Mouse (Mus musculus) gastrocnemius, adult 2 months (tissue): ENCODE data around the gene Ppdpf. TPM values are rescaled to one million over a fixed set of nuclear protein-coding genes. Genes with fewer than 3 reads are reported as not detected.

ENCODE experiments used
- DNase-seq: peaks from one replicate; pipeline ENCODE4 v3.0.0; 2022
- H3K27ac ChIP-seq: fragments of 200-600 bp; 2 replicates; pipeline ENCODE4 v1.8.1; 2022; ENCODE audit warnings: mild to moderate bottlenecking
- H3K4me3 ChIP-seq: fragments of 200-600 bp; 2 replicates; pipeline ENCODE4 v1.8.1; 2022; ENCODE audit warnings: mild to moderate bottlenecking, moderate library complexity
- CTCF ChIP-seq: fragments of 200-600 bp; IDR thresholded peaks from 2 replicates; pipeline ENCODE4 v1.8.1; 2022; ENCODE audit warnings: antibody characterized with exemption, mild to moderate bottlenecking, moderate library complexity
- intact Hi-C: fragments of 180-260 bp; cut with DNase I; formaldehyde crosslinking; loops from one replicate; pipeline ENCODE4 v1.15.1; 2025
- total RNA-seq, 2 experiments: library from RNA; stranded (reverse); gene quantifications; 2 replicates each; pipeline ENCODE4 v1.2.3; 2021

Gene Ppdpf
- total RNA-seq, 2 experiments from 2014 or later = 39.1 to 46.2 TPM

DNA sequence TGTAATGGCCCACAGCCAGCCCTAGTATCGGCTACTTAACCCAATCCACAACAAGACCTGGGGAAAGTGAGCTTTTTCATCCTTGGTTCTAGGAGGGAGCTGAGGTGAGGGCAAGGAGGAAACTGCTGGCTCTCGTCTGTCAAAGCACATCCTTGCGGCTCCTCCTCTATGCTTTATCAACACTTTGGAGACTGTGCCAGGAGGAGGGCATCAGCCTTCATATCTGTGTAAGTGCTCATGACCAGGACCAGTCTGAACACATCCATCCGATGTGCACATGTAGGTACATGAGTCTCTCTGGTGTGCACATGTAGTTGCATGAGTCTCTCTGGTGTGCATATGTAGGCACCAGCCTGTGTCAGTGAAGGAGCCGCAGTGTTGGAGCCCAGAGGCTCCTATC lies 18.6 kb downstream of the Ppdpf start:
- intact Hi-C loops = no loop called here
- no peak for TF ChIP-seq CTCF
- DNase-seq = no peak
- no peak overlapping the region for H3K4me3 ChIP-seq
- no peak overlapping the region for H3K27ac ChIP-seq

- H3K27ac ChIP-seq = no peak overlapping the region
- no peak for DNase-seq
- TF ChIP-seq CTCF = no peak
- intact Hi-C loops = no loop called here
- no peak overlapping the region for H3K4me3 ChIP-seq
Observed at GRCm38 (mm10) chr2:181206118-181206517, 19.1 kb downstream of the Ppdpf start.

DNA sequence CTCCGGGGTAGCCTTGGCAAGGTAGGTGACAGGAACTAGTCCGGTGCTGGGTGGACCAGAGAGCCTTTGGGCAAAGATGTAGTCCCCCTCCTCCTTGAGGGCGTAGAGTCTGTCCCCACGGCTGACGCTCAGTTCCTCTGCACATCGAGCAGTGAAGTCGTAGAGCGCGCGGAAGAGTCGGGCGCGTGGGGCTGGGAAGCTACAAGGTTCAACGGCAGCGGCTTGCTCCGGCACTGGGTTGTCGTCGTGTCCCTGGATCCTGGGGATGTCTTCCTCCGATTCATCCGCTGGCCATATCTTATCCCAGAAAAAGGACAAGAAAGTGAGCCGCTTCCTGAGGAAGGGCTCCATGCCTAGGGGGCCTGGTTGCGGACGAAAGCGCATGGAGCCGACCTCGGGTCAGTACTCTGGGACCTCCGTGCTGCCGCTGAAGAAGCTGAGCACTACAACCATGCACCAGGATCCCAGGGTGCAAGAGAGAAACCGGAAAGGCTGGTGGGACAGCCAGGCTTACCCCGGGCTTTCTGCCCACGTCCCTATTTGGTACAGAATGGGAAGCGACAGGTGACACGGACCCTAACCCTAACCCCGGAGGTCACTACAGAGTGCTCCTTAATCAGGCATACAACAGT lies 25.5 kb downstream of the Ppdpf start:
- intact Hi-C loops = no loop called here
- TF ChIP-seq CTCF = no peak
- no peak for DNase-seq
- Histone ChIP-seq H3K4me3 (peak overlapping the region; percentile 69), H3K27ac (peak overlapping the region; percentile 65)

GRCm38 (mm10) chr2:181213021-181213445 lies 26.0 kb downstream of the Ppdpf start, which contains the start of gene Srms:
TSS of gene Srms (minus strand) at chr2:181213185.
- TF ChIP-seq CTCF = no peak
- Histone ChIP-seq H3K4me3 (peak within 1 kb of the TSS; percentile 69), H3K27ac (peak within 1 kb of the TSS; percentile 65)
- peak; percentile 41 for DNase-seq
- intact Hi-C loops = no loop called here

DNA sequence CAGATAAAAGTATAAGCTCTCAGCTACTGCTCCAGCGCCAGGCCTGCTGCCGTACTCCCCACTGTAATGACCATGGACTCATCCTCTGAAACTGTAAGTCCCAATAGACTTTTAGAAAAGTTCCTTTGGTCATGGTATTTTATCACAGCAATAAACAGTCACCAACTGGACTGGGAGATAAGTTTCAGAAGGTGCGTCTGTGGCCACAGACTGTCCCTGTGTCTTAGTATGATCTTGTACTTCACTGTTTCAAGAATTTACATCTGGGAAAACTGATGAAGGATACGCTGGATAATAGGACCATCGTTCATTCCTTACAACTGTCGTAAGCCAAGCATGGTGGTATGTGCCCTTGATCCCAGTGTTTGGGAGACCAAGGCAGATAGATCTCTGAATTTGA lies 29.0 kb downstream of the Ppdpf start:
- Histone ChIP-seq H3K4me3 (no peak overlapping the region), H3K27ac (no peak overlapping the region)
- intact Hi-C loops = no loop called here
- no peak for TF ChIP-seq CTCF
- DNase-seq = no peak

GRCm38 (mm10) chr2:181218881-181219485 lies 31.9 kb downstream of the Ppdpf start:
- TF ChIP-seq CTCF = no peak
- DNase-seq = no peak
- H3K27ac ChIP-seq = peak overlapping the region; percentile 48
- H3K4me3 ChIP-seq = no peak overlapping the region; the same call in 1 of the 2 replicates
- intact Hi-C loops = no loop called here

- H3K27ac ChIP-seq = peak within 1 kb of the TSS; percentile 48
- peak within 1 kb of the TSS; percentile 67 for H3K4me3 ChIP-seq
- intact Hi-C loops = no loop called here
- DNase-seq = peak; percentile 80
- peak; percentile 39 for TF ChIP-seq CTCF
Observed at GRCm38 (mm10) chr2:181219538-181220216, 32.6 kb downstream of the Ppdpf start, which contains the start of gene Fndc11. TSS of gene Fndc11 (plus strand) at chr2:181220013.

- no peak for TF ChIP-seq CTCF
- Histone ChIP-seq H3K4me3 (peak overlapping the region; percentile 67), H3K27ac (peak overlapping the region; percentile 48)
- DNase-seq = no peak
- intact Hi-C loops = no loop called here
Observed at GRCm38 (mm10) chr2:181220361-181220760, 33.3 kb downstream of the Ppdpf start.

- no peak for TF ChIP-seq CTCF
- no peak for DNase-seq
- intact Hi-C loops = no loop called here
- Histone ChIP-seq H3K4me3 (no peak overlapping the region), H3K27ac (no peak overlapping the region)
Observed at GRCm38 (mm10) chr2:181224994-181225393, 37.9 kb downstream of the Ppdpf start.

GRCm38 (mm10) chr2:181227122-181227521 lies 40.1 kb downstream of the Ppdpf start:
- TF ChIP-seq CTCF = no peak
- no peak for DNase-seq
- intact Hi-C loops = no loop called here
- Histone ChIP-seq H3K27ac (no peak overlapping the region), H3K4me3 (no peak overlapping the region)

DNA sequence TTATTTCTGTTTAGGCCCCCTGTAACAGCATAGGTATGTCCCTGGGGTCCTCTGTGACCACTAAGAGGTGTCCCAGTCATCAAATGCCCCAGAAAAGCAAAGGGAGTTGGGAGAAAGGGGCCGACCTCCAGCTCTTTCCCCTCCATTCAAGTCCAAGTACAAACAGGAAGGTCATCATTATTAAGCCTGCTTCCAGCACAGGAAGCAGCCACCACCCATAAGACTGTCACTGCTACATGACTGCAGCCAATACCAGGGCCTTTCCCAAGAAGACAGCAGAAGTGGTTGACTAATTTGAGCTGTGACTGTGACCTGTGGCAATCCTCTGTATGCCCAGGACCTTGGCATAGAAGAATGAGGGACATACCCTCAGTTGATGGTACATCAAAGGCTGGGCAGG lies 41.3 kb downstream of the Ppdpf start:
- DNase-seq = no peak
- H3K27ac ChIP-seq = peak overlapping the region; percentile 73
- intact Hi-C loops = no loop called here
- no peak overlapping the region for H3K4me3 ChIP-seq
- TF ChIP-seq CTCF = no peak

DNA sequence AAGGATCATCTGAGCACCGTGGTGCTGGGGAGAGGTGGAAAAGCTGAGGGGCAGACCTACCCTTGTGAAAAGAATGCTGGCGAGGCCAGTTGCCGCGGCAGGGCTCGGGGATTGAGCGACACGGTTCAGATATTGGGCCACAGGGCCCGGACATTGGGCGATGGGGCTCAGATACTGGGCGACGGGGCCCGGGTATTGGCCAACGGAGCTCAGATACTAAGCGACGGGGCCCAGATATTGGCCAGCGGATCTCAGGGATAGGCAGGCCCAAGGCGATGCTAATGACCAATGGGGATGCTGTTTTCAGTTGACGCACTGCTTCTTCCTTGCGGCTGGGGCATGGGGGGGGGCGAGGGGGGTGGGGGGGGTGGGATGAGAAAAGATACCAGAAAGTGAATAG lies 44.1 kb downstream of the Ppdpf start:
- TF ChIP-seq CTCF = no peak
- H3K27ac ChIP-seq = no peak overlapping the region
- no peak overlapping the region for H3K4me3 ChIP-seq
- intact Hi-C loops = no loop called here
- no peak for DNase-seq

- H3K27ac ChIP-seq = no peak overlapping the region
- intact Hi-C loops = no loop called here
- TF ChIP-seq CTCF = no peak
- DNase-seq = no peak
- H3K4me3 ChIP-seq = no peak overlapping the region
Observed at GRCm38 (mm10) chr2:181233443-181233842, 46.4 kb downstream of the Ppdpf start.
